Mouse (Mus musculus): ENCODE data around the gene Crlf1. TPM values are rescaled to one million over a fixed set of nuclear protein-coding genes. Genes with fewer than 3 reads are reported as not detected.

The Crlf1 gene
- polyA plus RNA-seq, 1 experiment = 6.1 TPM

DNA sequence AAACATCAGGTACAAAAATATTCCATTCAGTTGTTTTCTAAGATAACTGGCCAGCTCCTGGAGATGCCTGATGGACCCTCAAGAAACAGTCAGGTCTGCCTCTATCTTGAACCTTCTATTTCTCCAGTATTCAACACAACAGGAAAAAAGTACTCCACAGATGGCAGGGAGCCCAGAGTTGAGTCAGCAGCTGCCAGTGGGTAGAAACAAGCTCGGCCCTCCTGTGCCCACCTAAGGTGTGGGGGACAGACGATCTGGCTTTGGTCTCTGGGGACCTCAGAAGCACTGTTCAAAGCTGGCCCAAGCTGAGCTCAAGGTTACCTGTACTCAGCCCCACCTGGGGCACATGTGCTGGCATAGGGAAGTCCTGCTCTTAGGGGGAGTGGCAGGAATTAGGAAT lies 20.5 kb downstream of the Crlf1 start:
- no peaks in the 10 kb centered on the region for H3K4me1 ChIP-seq (ENCODE audit: control insufficient read depth, insufficient read depth, low read length)
- no peaks in the 10 kb centered on the region for H3K27me3 ChIP-seq (ENCODE audit: control insufficient read depth, insufficient read depth, low read length, poor library complexity, severe bottlenecking)
- H3K9me3 ChIP-seq (replicated peaks; ENCODE audit: control insufficient read depth, insufficient read depth, low read length, poor library complexity, severe bottlenecking) = no peaks in the 10 kb centered on the region
- TF ChIP-seq EP300 (IDR thresholded peaks at IDR 0.05; ENCODE audit: insufficient read depth, low read depth, low read length) = no peak
- TF ChIP-seq POLR2A (IDR thresholded peaks at IDR 0.05; ENCODE audit: insufficient read depth, low read length) = no peak
- TF ChIP-seq CTCF (IDR thresholded peaks at IDR 0.05; ENCODE audit: low read depth, low read length) = no peak
- H3K4me3 ChIP-seq (ENCODE audit: low read depth, low read length) = no peak overlapping the region
- no peak overlapping the region for H3K27ac ChIP-seq (ENCODE audit: insufficient read depth, low read length)
- H3K36me3 ChIP-seq (ENCODE audit: control insufficient read depth, insufficient read depth, low read length, poor library complexity, severe bottlenecking) = peaks cover 52% of the 10 kb centered on the region
- H3K9ac ChIP-seq (ENCODE audit: low read depth, poor library complexity, severe bottlenecking) = no peak overlapping the region

DNA sequence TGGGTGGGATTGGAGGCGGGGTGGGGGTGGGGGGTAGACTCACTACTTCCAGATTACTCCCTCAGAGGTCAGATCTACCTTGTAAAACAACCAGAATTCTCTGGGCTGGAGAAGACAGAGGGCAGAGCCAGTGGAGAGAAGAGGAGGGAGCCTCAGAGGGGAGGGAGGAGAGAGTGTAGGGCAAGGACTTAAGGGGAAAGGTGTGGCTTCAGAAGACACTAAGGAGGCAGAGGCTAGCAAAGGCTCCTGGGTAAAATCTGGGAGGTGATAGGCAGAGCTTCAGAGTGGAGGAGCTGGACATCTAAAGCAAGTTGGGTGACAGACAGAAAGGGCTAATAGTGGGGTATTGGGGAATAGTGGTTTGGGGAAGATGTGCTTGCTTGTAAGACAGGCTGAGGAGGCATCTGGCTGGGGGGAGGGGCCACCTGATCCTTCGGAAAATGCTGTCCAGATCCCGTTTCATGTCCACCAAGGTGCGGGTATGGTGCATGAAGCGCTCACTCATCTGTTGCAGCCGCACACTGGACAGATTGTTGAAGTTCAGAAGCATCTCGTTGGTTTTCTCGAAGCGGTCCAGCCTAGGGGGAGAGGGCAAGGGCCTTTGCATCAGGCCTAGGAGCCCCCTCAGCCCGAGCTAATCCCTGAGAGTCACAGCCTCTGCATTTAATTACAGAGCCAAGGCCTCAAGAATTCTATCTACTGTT lies 25.1 kb downstream of the Crlf1 start:
- Histone ChIP-seq H3K27me3 (ENCODE audit: control insufficient read depth, insufficient read depth, low read length, poor library complexity, severe bottlenecking) (no peaks in the 10 kb centered on the region), H3K9me3 (replicated peaks; ENCODE audit: control insufficient read depth, insufficient read depth, low read length, poor library complexity, severe bottlenecking) (no peaks in the 10 kb centered on the region), H3K27ac (ENCODE audit: insufficient read depth, low read length) (no peak overlapping the region), H3K4me1 (ENCODE audit: control insufficient read depth, insufficient read depth, low read length) (no peaks in the 10 kb centered on the region), H3K4me3 (ENCODE audit: low read depth, low read length) (no peak overlapping the region), H3K36me3 (ENCODE audit: control insufficient read depth, insufficient read depth, low read length, poor library complexity, severe bottlenecking) (peaks cover 43% of the 10 kb centered on the region), H3K9ac (ENCODE audit: low read depth, poor library complexity, severe bottlenecking) (peak overlapping the region; percentile 14; the same call in 1 of the 2 replicates)
- no peak for TF ChIP-seq POLR2A (IDR thresholded peaks at IDR 0.05; ENCODE audit: insufficient read depth, low read length)
- TF ChIP-seq EP300 (IDR thresholded peaks at IDR 0.05; ENCODE audit: insufficient read depth, low read depth, low read length) = no peak
- TF ChIP-seq CTCF (IDR thresholded peaks at IDR 0.05; ENCODE audit: low read depth, low read length) = no peak

DNA sequence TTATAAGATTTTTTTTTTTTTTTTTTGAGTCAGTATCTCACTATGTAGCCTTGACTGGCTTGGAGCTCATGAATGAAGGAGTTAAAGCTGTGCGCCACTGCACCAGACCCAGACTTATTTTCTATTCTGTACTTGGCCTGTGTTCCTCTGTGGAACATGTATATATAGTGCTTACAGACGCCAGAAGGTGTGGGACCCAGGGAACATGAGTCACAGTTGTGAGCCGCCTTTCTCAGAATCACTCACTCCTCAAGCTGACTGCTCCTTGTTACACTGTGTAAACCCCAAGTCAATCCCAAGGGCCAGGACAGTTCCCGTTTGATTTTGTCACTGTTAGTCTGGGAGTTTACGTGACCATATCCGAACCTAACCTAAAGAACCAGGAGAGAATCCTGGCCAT lies 26.1 kb downstream of the Crlf1 start:
- peaks cover 34% of the 10 kb centered on the region for H3K36me3 ChIP-seq (ENCODE audit: control insufficient read depth, insufficient read depth, low read length, poor library complexity, severe bottlenecking)
- TF ChIP-seq CTCF (IDR thresholded peaks at IDR 0.05; ENCODE audit: low read depth, low read length) (no peak), EP300 (IDR thresholded peaks at IDR 0.05; ENCODE audit: insufficient read depth, low read depth, low read length) (no peak), POLR2A (IDR thresholded peaks at IDR 0.05; ENCODE audit: insufficient read depth, low read length) (no peak)
- no peaks in the 10 kb centered on the region for H3K27me3 ChIP-seq (ENCODE audit: control insufficient read depth, insufficient read depth, low read length, poor library complexity, severe bottlenecking)
- H3K9ac ChIP-seq (ENCODE audit: low read depth, poor library complexity, severe bottlenecking) = no peak overlapping the region
- H3K9me3 ChIP-seq (replicated peaks; ENCODE audit: control insufficient read depth, insufficient read depth, low read length, poor library complexity, severe bottlenecking) = no peaks in the 10 kb centered on the region
- no peak overlapping the region for H3K27ac ChIP-seq (ENCODE audit: insufficient read depth, low read length)
- no peaks in the 10 kb centered on the region for H3K4me1 ChIP-seq (ENCODE audit: control insufficient read depth, insufficient read depth, low read length)
- no peak overlapping the region for H3K4me3 ChIP-seq (ENCODE audit: low read depth, low read length)

DNA sequence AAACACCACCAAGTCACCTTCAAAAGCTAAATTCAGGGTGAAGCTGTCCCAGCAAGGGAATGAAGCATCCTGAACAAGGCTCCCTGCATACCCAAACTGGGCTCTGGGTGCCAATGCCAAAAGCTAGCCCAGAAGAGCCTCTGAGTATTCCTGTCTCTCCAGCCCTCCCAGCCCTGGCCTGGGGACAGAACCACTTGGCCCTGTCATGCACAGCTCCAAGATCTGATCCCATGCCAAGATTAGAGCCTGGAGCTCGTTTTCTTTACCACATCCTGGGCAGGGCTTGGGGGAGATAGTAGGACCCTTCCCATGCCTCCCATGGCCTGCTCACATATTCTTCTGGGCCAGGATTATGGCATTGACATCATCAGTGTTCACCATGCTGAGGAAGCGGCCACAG lies 26.6 kb downstream of the Crlf1 start:
- Histone ChIP-seq H3K9ac (ENCODE audit: low read depth, poor library complexity, severe bottlenecking) (no peak overlapping the region), H3K36me3 (ENCODE audit: control insufficient read depth, insufficient read depth, low read length, poor library complexity, severe bottlenecking) (peaks cover 29% of the 10 kb centered on the region), H3K27ac (ENCODE audit: insufficient read depth, low read length) (no peak overlapping the region), H3K9me3 (replicated peaks; ENCODE audit: control insufficient read depth, insufficient read depth, low read length, poor library complexity, severe bottlenecking) (no peaks in the 10 kb centered on the region), H3K27me3 (ENCODE audit: control insufficient read depth, insufficient read depth, low read length, poor library complexity, severe bottlenecking) (no peaks in the 10 kb centered on the region), H3K4me3 (ENCODE audit: low read depth, low read length) (no peak overlapping the region), H3K4me1 (ENCODE audit: control insufficient read depth, insufficient read depth, low read length) (no peaks in the 10 kb centered on the region)
- TF ChIP-seq EP300 (IDR thresholded peaks at IDR 0.05; ENCODE audit: insufficient read depth, low read depth, low read length) (no peak), POLR2A (IDR thresholded peaks at IDR 0.05; ENCODE audit: insufficient read depth, low read length) (no peak), CTCF (IDR thresholded peaks at IDR 0.05; ENCODE audit: low read depth, low read length) (no peak)

DNA sequence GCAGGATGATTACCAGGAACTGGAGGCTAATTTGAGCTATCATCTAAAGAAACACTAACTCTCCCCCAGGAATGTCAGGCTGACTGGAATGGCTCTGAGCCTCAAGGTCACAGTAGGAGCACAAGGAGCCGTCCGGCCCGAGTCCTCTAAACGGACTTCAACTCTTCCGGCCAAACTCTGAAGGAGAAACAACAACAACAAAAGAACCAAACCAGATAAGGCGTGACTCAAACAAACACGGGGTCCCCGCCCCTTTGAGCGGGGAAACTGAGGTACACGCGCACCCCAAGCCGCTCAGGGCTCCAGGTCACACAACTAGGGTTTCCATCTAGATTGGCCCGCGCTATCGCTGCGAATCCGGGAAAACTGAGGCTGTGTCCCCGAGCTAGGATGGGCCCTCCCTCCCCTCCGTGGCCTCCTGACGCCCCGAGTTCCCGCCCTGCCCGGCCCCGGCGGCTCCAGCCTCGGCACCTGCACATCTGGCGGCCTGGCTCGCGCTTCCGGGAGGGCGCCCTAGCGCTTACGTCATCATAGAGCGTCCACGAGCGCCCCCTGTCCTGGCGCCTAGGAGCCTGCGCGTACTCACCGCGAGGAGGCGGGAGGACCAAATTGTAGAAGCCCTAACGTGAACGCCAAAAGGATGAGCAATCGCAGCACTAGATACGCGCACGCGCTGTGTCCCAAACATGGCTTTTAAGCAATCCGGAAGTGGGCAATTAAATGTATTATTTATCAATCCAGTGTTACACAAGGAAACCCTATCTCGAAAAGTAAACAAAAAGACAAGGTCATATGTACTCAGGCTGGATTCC lies 29.8 kb downstream of the Crlf1 start:
- Histone ChIP-seq H3K27me3 (ENCODE audit: control insufficient read depth, insufficient read depth, low read length, poor library complexity, severe bottlenecking) (no peaks in the 10 kb centered on the region), H3K27ac (ENCODE audit: insufficient read depth, low read length) (peak overlapping the region; percentile 98), H3K4me3 (ENCODE audit: low read depth, low read length) (peak overlapping the region; percentile 79), H3K36me3 (ENCODE audit: control insufficient read depth, insufficient read depth, low read length, poor library complexity, severe bottlenecking) (peaks cover 18% of the 10 kb centered on the region), H3K9ac (ENCODE audit: low read depth, poor library complexity, severe bottlenecking) (peak overlapping the region; percentile 91), H3K9me3 (replicated peaks; ENCODE audit: control insufficient read depth, insufficient read depth, low read length, poor library complexity, severe bottlenecking) (no peaks in the 10 kb centered on the region), H3K4me1 (ENCODE audit: control insufficient read depth, insufficient read depth, low read length) (peaks cover 3% of the 10 kb centered on the region)
- TF ChIP-seq EP300 (IDR thresholded peaks at IDR 0.05; ENCODE audit: insufficient read depth, low read depth, low read length) (no peak), CTCF (IDR thresholded peaks at IDR 0.05; ENCODE audit: low read depth, low read length) (peak; percentile 20)

DNA sequence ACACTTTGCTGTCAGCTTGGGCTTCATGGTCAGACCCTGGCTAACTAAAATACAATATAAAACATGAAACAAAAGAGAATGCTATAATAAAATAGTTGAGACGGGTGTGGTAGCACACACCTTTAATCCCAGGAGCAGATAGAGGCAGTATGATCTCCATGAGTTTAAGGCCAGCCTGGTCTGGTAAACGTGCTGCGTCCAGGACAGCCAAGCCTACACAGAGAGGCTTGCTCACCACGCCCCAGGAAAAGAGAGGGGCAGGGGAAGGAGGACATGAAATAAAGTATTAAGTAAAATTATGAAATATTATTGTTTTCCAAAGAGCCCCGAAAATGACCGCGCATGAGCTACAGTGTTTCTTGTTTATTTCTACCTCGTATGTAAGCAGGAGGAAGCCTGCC lies 34.2 kb downstream of the Crlf1 start:
- H3K4me3 ChIP-seq (ENCODE audit: low read depth, low read length) = peak overlapping the region; percentile 77
- TF ChIP-seq EP300 (IDR thresholded peaks at IDR 0.05; ENCODE audit: insufficient read depth, low read depth, low read length) (no peak), POLR2A (IDR thresholded peaks at IDR 0.05; ENCODE audit: insufficient read depth, low read length) (no peak), CTCF (IDR thresholded peaks at IDR 0.05; ENCODE audit: low read depth, low read length) (no peak)
- H3K9ac ChIP-seq (ENCODE audit: low read depth, poor library complexity, severe bottlenecking) = peak overlapping the region; percentile 94
- H3K9me3 ChIP-seq (replicated peaks; ENCODE audit: control insufficient read depth, insufficient read depth, low read length, poor library complexity, severe bottlenecking) = no peaks in the 10 kb centered on the region
- no peaks in the 10 kb centered on the region for H3K27me3 ChIP-seq (ENCODE audit: control insufficient read depth, insufficient read depth, low read length, poor library complexity, severe bottlenecking)
- H3K4me1 ChIP-seq (ENCODE audit: control insufficient read depth, insufficient read depth, low read length) = peaks cover 3% of the 10 kb centered on the region
- peaks cover 17% of the 10 kb centered on the region for H3K36me3 ChIP-seq (ENCODE audit: control insufficient read depth, insufficient read depth, low read length, poor library complexity, severe bottlenecking)
- H3K27ac ChIP-seq (ENCODE audit: insufficient read depth, low read length) = 0 out of 2 replicates have a peak overlapping the region, but pooled peaks have one; percentile 36

All from ES-Bruce4 (cell line).